ENCODE assay signal across 11 mouse cellular contexts in genomic region chr9:78385893-78386292, GRCm38 (mm10). TPM values are rescaled to one million over a fixed set of nuclear protein-coding genes. Genes with fewer than 3 reads are reported as not detected.
DNase-seq lines count a peak whose midpoint lies in the region; ATAC-seq and TF ChIP-seq lines count a peak whose summit lies in the region.
"Had no signal": no experiment of that assay in that cellular context is flagged by ENCODE, and none has a peak within 500 bp of the region (broad histone marks: within the 10 kb centered on the region; RNA-seq: fewer than 3 reads in every experiment).

No protein-coding gene starts in this region.

- ATAC-seq in heart, postnatal 0 days (ENCODE audit: insufficient read depth, low read depth) = no peak
- no peak for ATAC-seq in heart, embryonic 11.5 days (replicated peaks; ENCODE audit: insufficient number of reproducible peaks, low FRiP score, low TSS enrichment)

- H3K4me1 ChIP-seq in heart, postnatal 0 days (ENCODE audit: control insufficient read depth, insufficient read depth) = no peaks in the 10 kb centered on the region
- H3K4me1 ChIP-seq in heart, embryonic 11.5 days (ENCODE audit: control insufficient read depth, insufficient read depth, low read length) = no peaks in the 10 kb centered on the region
- H3K4me1 ChIP-seq in embryonic facial prominence, embryonic 10.5 days = no peaks in the 10 kb centered on the region
- H3K4me1 ChIP-seq in cerebellum, adult 2 months (ENCODE audit: control insufficient read depth, insufficient read depth, low read length) = no peaks in the 10 kb centered on the region

- no peak overlapping the region for H3K4me3 ChIP-seq in heart, postnatal 0 days (ENCODE audit: low read depth, low read length)
- no peak overlapping the region for H3K4me3 ChIP-seq in heart, embryonic 11.5 days (ENCODE audit: low read depth, low read length)
- no peak overlapping the region for H3K4me3 ChIP-seq in embryonic facial prominence, embryonic 10.5 days
- H3K4me3 ChIP-seq in cerebellum, adult 2 months (replicated peaks; ENCODE audit: insufficient read depth, low read depth, low read length) = no peak overlapping the region

- no peaks in the 10 kb centered on the region for H3K36me3 ChIP-seq in heart, postnatal 0 days (replicated peaks; ENCODE audit: control insufficient read depth, insufficient read depth, low read length)
- no peaks in the 10 kb centered on the region for H3K36me3 ChIP-seq in heart, embryonic 11.5 days (ENCODE audit: control insufficient read depth, insufficient read depth, low read length)
- no peaks in the 10 kb centered on the region for H3K36me3 ChIP-seq in embryonic facial prominence, embryonic 10.5 days (replicated peaks)
- H3K36me3 ChIP-seq in splenic B cell, adult 2 months (ENCODE audit: control insufficient read depth, insufficient read depth, low read length, poor library complexity, severe bottlenecking) = no peaks in the 10 kb centered on the region

- H3K9me3 ChIP-seq in heart, postnatal 0 days (replicated peaks; ENCODE audit: control insufficient read depth, low read length) = no peaks in the 10 kb centered on the region
- H3K9me3 ChIP-seq in heart, embryonic 11.5 days (replicated peaks; ENCODE audit: control insufficient read depth, low read length) = no peaks in the 10 kb centered on the region
- no peaks in the 10 kb centered on the region for H3K9me3 ChIP-seq in embryonic facial prominence, embryonic 10.5 days

- H3K4me2 ChIP-seq in heart, postnatal 0 days (ENCODE audit: low read depth, low read length) = no peak overlapping the region
- H3K4me2 ChIP-seq in heart, embryonic 11.5 days = no peak overlapping the region

- no peak for TF ChIP-seq EP300 in heart, postnatal 0 days (IDR thresholded peaks at IDR 0.05; ENCODE audit: low read depth)

- WGBS in heart, postnatal 0 days = 54% methylated on average over 3 of the region's 3 CpGs
- WGBS in heart, embryonic 11.5 days (ENCODE audit: insufficient replicate concordance) = 46% methylated on average over 3 of the region's 3 CpGs
- WGBS in embryonic facial prominence, embryonic 10.5 days = 52% methylated on average over 3 of the region's 3 CpGs
- 54% methylated on average over 3 of the region's 3 CpGs for WGBS in cerebellum, adult 2 months

- TF ChIP-seq POLR2A in cerebellum, adult 2 months (IDR thresholded peaks at IDR 0.05; ENCODE audit: borderline replicate concordance, insufficient read depth, low read length) = no peak

- H3K27ac ChIP-seq in heart, postnatal 0 days (ENCODE audit: low read depth) = no peak overlapping the region
- no peak overlapping the region for H3K27ac ChIP-seq in heart, embryonic 11.5 days (ENCODE audit: low read depth, low read length)
- no peak overlapping the region for H3K27ac ChIP-seq in embryonic facial prominence, embryonic 10.5 days (replicated peaks)
- no peak overlapping the region for H3K27ac ChIP-seq in cerebellum, adult 2 months (ENCODE audit: insufficient read depth, low read length)

- no peak for DNase-seq in heart, postnatal 0 days (ENCODE audit: low spot score)
- peak; percentile 21 for DNase-seq in thymus, postnatal 0 days (ENCODE audit: low spot score)
- no peak for DNase-seq in thymus, adult 18-20 months
- DNase-seq in embryonic facial prominence, embryonic 10.5 days (ENCODE audit: low spot score) = peak; percentile 22
- peak; percentile 22 for DNase-seq in splenic B cell, adult 2 months (ENCODE audit: low read depth, low spot score)
- DNase-seq in cerebellum, postnatal 36 days = no peak
- DNase-seq in cerebellum, adult 2 months = no peak

- H3K27me3 ChIP-seq in heart, postnatal 0 days (ENCODE audit: control insufficient read depth, insufficient read depth, low read length) = no peaks in the 10 kb centered on the region
- no peaks in the 10 kb centered on the region for H3K27me3 ChIP-seq in heart, embryonic 11.5 days (ENCODE audit: control insufficient read depth, insufficient read depth, low read length)
- peaks cover 2% of the 10 kb centered on the region; the same call in 1 of the 2 replicates for H3K27me3 ChIP-seq in embryonic facial prominence, embryonic 10.5 days (replicated peaks; ENCODE audit: low read depth, poor library complexity, severe bottlenecking)
- no peaks in the 10 kb centered on the region for H3K27me3 ChIP-seq in splenic B cell, adult 2 months (ENCODE audit: control insufficient read depth, insufficient read depth, low read length, poor library complexity, severe bottlenecking)
- no peaks in the 10 kb centered on the region for H3K27me3 ChIP-seq in cerebellum, adult 2 months (ENCODE audit: control insufficient read depth, insufficient read depth, low read length)

- H3K9ac ChIP-seq in heart, postnatal 0 days (replicated peaks; ENCODE audit: low read depth, low read length) = no peak overlapping the region
- no peak overlapping the region for H3K9ac ChIP-seq in heart, embryonic 11.5 days (ENCODE audit: low read depth, low read length)

- TF ChIP-seq CTCF in heart, postnatal 0 days (IDR thresholded peaks at IDR 0.05; ENCODE audit: low read depth) = peak; percentile 45
- no peak for TF ChIP-seq CTCF in cerebellum, adult 2 months (IDR thresholded peaks at IDR 0.05; ENCODE audit: borderline replicate concordance, insufficient read depth, low read depth, low read length)

RNA-seq across cellular contexts. Expression of gene Ooep, which starts 7.4 kb away (rescaled TPM):
- 0.11 TPM in 1 of 2 replicates, not detected in the other for total RNA-seq in heart, postnatal 0 days (2014; rRNA removed; ENCODE audit: low replicate concordance)
- polyA plus RNA-seq in heart, postnatal 0 days (2015; fragmentation: Nextera tagmentation; extraction: Ambion mirVana) = 0.08 and 0.23 TPM in 2 replicates
- polyA plus RNA-seq in heart, embryonic 11.5 days (2014; fragmentation: Nextera tagmentation; extraction: Ambion mirVana) = 0.77 and 0.99 TPM in 2 replicates
- 1.6 and 1.8 TPM in 2 replicates for polyA plus RNA-seq in thymus, postnatal 0 days (2015; fragmentation: Nextera tagmentation; extraction: Ambion mirVana)
- 0.80 and 0.96 TPM in 2 replicates for polyA plus RNA-seq in embryonic facial prominence, embryonic 10.5 days (2016; fragmentation: Nextera tagmentation; extraction: Ambion mirVana)
- polyA plus RNA-seq in cerebellum, adult 2 months (2012; rRNA removed) = 0.23 and 0.24 TPM in 2 replicates
- total RNA-seq: heart, adult 18-20 months had no signal

RNA-seq across cellular contexts. Expression of gene Ddx43, which starts 9.7 kb away (rescaled TPM):
- not detected in 2 replicates for total RNA-seq in heart, postnatal 0 days (2014; rRNA removed; ENCODE audit: low replicate concordance)
- polyA plus RNA-seq in heart, postnatal 0 days (2015; fragmentation: Nextera tagmentation; extraction: Ambion mirVana) = not detected in 2 replicates
- polyA plus RNA-seq in heart, embryonic 11.5 days (2014; fragmentation: Nextera tagmentation; extraction: Ambion mirVana) = 0.32 TPM in 1 of 2 replicates, not detected in the other
- 0.23 TPM in 2 replicates for polyA plus RNA-seq in thymus, postnatal 0 days (2015; fragmentation: Nextera tagmentation; extraction: Ambion mirVana)
- 0.12 TPM in 1 of 2 replicates, not detected in the other for polyA plus RNA-seq in embryonic facial prominence, embryonic 10.5 days (2016; fragmentation: Nextera tagmentation; extraction: Ambion mirVana)
- 0.05 and 0.08 TPM in 2 replicates for polyA plus RNA-seq in cerebellum, adult 2 months (2012; rRNA removed)
- total RNA-seq: heart, adult 18-20 months had no signal

RNA-seq across cellular contexts. Expression of gene Dppa5a, which starts 17.9 kb away (rescaled TPM):
- total RNA-seq in heart, postnatal 0 days (2014; rRNA removed; ENCODE audit: low replicate concordance) = not detected in 2 replicates
- polyA plus RNA-seq in heart, postnatal 0 days (2015; fragmentation: Nextera tagmentation; extraction: Ambion mirVana) = not detected in 2 replicates
- not detected in 2 replicates for polyA plus RNA-seq in heart, embryonic 11.5 days (2014; fragmentation: Nextera tagmentation; extraction: Ambion mirVana)
- 0.58 and 1.0 TPM in 2 replicates for polyA plus RNA-seq in thymus, postnatal 0 days (2015; fragmentation: Nextera tagmentation; extraction: Ambion mirVana)
- polyA plus RNA-seq in embryonic facial prominence, embryonic 10.5 days (2016; fragmentation: Nextera tagmentation; extraction: Ambion mirVana) = 0.26 TPM in 1 of 2 replicates, not detected in the other
- 0.41 TPM in 2 replicates for polyA plus RNA-seq in cerebellum, adult 2 months (2012; rRNA removed)
- total RNA-seq: heart, adult 18-20 months had no signal
- polyA plus RNA-seq: intestine, embryonic 14.5 days had no signal

RNA-seq across cellular contexts. Expression of gene Gsta2, which starts 30.3 kb away (rescaled TPM):
- total RNA-seq in heart, postnatal 0 days (2014; rRNA removed; ENCODE audit: low replicate concordance) = not detected in 2 replicates
- polyA plus RNA-seq in heart, postnatal 0 days (2015; fragmentation: Nextera tagmentation; extraction: Ambion mirVana) = not detected in 2 replicates
- polyA plus RNA-seq in heart, embryonic 11.5 days (2014; fragmentation: Nextera tagmentation; extraction: Ambion mirVana) = not detected in 2 replicates
- 6.3 and 6.4 TPM in 2 replicates for polyA plus RNA-seq in thymus, postnatal 0 days (2015; fragmentation: Nextera tagmentation; extraction: Ambion mirVana)
- polyA plus RNA-seq in embryonic facial prominence, embryonic 10.5 days (2016; fragmentation: Nextera tagmentation; extraction: Ambion mirVana) = not detected in 2 replicates
- polyA plus RNA-seq in cerebellum, adult 2 months (2012; rRNA removed) = not detected in 2 replicates
- polyA plus RNA-seq: neural tube, embryonic 14.5 days had no signal

RNA-seq across cellular contexts. Expression of gene Cgas, which starts 57.1 kb away (rescaled TPM):
- 1.0 and 1.5 TPM in 2 replicates for total RNA-seq in heart, postnatal 0 days (2014; rRNA removed; ENCODE audit: low replicate concordance)
- polyA plus RNA-seq in heart, postnatal 0 days (2015; fragmentation: Nextera tagmentation; extraction: Ambion mirVana) = 0.82 and 0.83 TPM in 2 replicates
- polyA plus RNA-seq in heart, embryonic 11.5 days (2014; fragmentation: Nextera tagmentation; extraction: Ambion mirVana) = 0.44 and 0.72 TPM in 2 replicates
- polyA plus RNA-seq in thymus, postnatal 0 days (2015; fragmentation: Nextera tagmentation; extraction: Ambion mirVana) = 2.6 and 3.0 TPM in 2 replicates
- polyA plus RNA-seq in embryonic facial prominence, embryonic 10.5 days (2016; fragmentation: Nextera tagmentation; extraction: Ambion mirVana) = 0.21 and 0.55 TPM in 2 replicates
- polyA plus RNA-seq in cerebellum, adult 2 months (2012; rRNA removed) = 0.33 and 0.40 TPM in 2 replicates

Comparison
In these comparisons a context has a peak if more than half of its experiments do, and no peak if none do; other contexts are left out.
1. DNase-seq: peak in thymus, postnatal 0 days (single experiment), embryonic facial prominence, embryonic 10.5 days (single experiment) and splenic B cell, adult 2 months (single experiment); none in heart, postnatal 0 days (single experiment), thymus, adult 18-20 months (0 of 2), cerebellum, postnatal 36 days (0 of 2) and cerebellum, adult 2 months (0 of 2).